Mouse (Mus musculus) B cell, adult 2 months (primary cell): ENCODE measurements around the gene Hoxd12.

Experiments used
- DNase-seq, 2 experiments: peaks; one replicate each; pipeline ENCODE4 v3.0.0; 2022

Hoxd12 gene

GRCm38 (mm10) chr2:74696442-74697335 is 21.9 kb downstream of the Hoxd12 start:
- no peak for DNase-seq

- peak in 1 of 2 experiments; percentile 39 for DNase-seq
Observed at GRCm38 (mm10) chr2:74697567-74698121, 22.8 kb downstream of the Hoxd12 start, which contains the start of gene Hoxd9. Gene Hoxd9 (plus strand): TSS chr2:74697727.

GRCm38 (mm10) chr2:74698201-74699052 is 23.6 kb downstream of the Hoxd12 start:
- peak in 1 of 2 experiments; percentile 20 for DNase-seq

- DNase-seq = no peak
Observed at GRCm38 (mm10) chr2:74699053-74699430, 24.2 kb downstream of the Hoxd12 start.

- peak in 1 of 2 experiments; percentile 19 for DNase-seq
Observed at GRCm38 (mm10) chr2:74699664-74700545, 25.1 kb downstream of the Hoxd12 start.

- DNase-seq = no peak
Observed at GRCm38 (mm10) chr2:74700546-74701112, 25.8 kb downstream of the Hoxd12 start.

GRCm38 (mm10) chr2:74701949-74702819 is 27.4 kb downstream of the Hoxd12 start:
- peak; percentile 79 for DNase-seq

- DNase-seq = no peak
Observed at GRCm38 (mm10) chr2:74702820-74703219, 28.0 kb downstream of the Hoxd12 start.

- no peak for DNase-seq
Observed at GRCm38 (mm10) chr2:74703317-74703716, 28.5 kb downstream of the Hoxd12 start.

- DNase-seq = no peak
Observed at GRCm38 (mm10) chr2:74703720-74704392, 29.0 kb downstream of the Hoxd12 start.

- DNase-seq = no peak
Observed at GRCm38 (mm10) chr2:74704393-74704998, 29.7 kb downstream of the Hoxd12 start, which contains the start of gene Hoxd8. Gene Hoxd8 (plus strand): TSS chr2:74704615.

- DNase-seq = peak in 1 of 2 experiments; percentile 18
Observed at GRCm38 (mm10) chr2:74704999-74705466, 30.2 kb downstream of the Hoxd12 start.

- peak in 1 of 2 experiments; percentile 31 for DNase-seq
Observed at GRCm38 (mm10) chr2:74705467-74706089, 30.8 kb downstream of the Hoxd12 start.

- DNase-seq = no peak
Observed at GRCm38 (mm10) chr2:74706393-74706960, 31.7 kb downstream of the Hoxd12 start.

GRCm38 (mm10) chr2:74707599-74707998 is 32.8 kb downstream of the Hoxd12 start:
- no peak for DNase-seq

- DNase-seq = no peak
Observed at GRCm38 (mm10) chr2:74708676-74709075, 33.9 kb downstream of the Hoxd12 start.

GRCm38 (mm10) chr2:74709465-74710419 is 34.9 kb downstream of the Hoxd12 start:
- DNase-seq = no peak
